Mouse (Mus musculus) hematopoietic stem cell, adult 5-6 weeks (primary cell): ENCODE results near the gene A830018L16Rik. TPM values are rescaled to one million over a fixed set of nuclear protein-coding genes. Genes with fewer than 3 reads are reported as not detected.
"Not testable (repeated sequence)": the region's sequence is repeated elsewhere in the genome, so short reads cannot be mapped to it uniquely, and the experiment has no call there.

Experiments
- ATAC-seq, 2 experiments: fragments of 125-278 bp in 1 of 2; replicated peaks in 1 of 2; 2 replicates each; pipeline ENCODE4 v1.8.0; 2016 to 2017; ENCODE audit warnings: inconsistent platforms in 2 of 2, mild to moderate bottlenecking in 2 of 2, moderate number of reproducible peaks in 2 of 2, low read depth in 1 of 2, moderate TSS enrichment in 1 of 2; ENCODE audit not compliant: low FRiP score in 2 of 2, poor library complexity in 2 of 2, severe bottlenecking in 2 of 2, insufficient read depth in 1 of 2, low TSS enrichment in 1 of 2
- total RNA-seq: library from RNA; stranded (forward); fragments of 172-1452, 232-1000 nt; gene quantifications from 2 replicates; pipeline ENCODE4 v1.2.3, GENCODE M21; 2017

Gene A830018L16Rik
- total RNA-seq, 1 experiment from 2014 or later, result not detected

DNA sequence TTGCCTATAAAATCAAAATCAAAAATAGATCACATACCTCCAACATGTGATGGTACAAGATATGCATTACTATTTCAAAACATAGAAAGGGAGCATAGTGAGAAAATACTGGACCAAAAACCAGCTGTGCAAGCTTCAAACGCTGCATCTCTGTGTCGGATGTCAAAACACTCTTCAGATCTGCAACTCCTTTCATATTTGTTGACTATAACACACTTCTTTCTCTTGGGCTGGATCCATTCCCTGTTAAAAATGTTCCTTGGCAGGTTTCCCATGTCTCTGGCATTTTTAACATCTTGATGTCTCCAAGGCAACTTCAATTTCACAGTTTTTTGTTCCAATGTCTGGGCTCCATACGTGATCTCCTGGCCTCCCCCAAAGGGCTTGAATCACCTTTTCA, 481.8 kb downstream of the A830018L16Rik start:
- ATAC-seq, result no peak

DNA sequence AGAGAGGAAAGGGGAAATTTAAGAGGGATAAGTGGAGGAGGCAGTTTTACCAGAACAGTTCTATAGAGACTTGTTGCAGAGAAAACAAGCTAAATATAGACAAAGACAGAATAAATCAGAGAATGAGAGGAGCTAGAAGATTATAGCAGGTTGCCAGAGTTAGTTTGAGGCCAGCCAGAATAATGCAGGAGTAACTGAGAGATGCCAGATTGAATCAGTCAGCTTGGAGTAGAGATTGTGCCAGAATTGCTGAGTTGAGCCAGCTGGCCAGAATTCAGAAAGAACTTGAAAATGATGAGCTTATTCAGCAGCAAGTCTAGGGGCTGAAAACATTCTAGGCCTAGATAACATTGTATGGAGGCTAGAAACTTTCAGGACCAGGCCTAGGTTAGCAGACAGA, 502.0 kb downstream of the A830018L16Rik start:
- ATAC-seq, result no peak

DNA sequence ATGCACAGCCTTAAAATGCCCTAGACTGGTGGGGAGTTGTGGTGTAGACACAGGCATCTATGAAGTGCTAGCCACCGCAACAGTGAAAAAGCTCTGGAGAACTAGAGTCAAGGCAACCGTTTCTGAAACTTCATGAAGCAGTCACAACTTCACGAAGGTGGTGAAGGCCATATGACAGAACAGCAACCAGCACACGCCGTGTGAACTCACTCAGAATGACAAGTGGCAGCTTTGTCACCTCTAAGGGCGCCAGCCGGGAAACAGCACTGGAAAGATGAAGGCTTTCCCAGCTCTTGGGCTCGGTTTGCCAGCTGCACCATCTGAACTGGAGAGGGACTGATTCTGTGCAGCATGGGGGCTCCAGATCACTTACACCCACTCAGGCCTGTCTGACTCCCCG, 523.1 kb downstream of the A830018L16Rik start:
- ATAC-seq, result no peak

DNA sequence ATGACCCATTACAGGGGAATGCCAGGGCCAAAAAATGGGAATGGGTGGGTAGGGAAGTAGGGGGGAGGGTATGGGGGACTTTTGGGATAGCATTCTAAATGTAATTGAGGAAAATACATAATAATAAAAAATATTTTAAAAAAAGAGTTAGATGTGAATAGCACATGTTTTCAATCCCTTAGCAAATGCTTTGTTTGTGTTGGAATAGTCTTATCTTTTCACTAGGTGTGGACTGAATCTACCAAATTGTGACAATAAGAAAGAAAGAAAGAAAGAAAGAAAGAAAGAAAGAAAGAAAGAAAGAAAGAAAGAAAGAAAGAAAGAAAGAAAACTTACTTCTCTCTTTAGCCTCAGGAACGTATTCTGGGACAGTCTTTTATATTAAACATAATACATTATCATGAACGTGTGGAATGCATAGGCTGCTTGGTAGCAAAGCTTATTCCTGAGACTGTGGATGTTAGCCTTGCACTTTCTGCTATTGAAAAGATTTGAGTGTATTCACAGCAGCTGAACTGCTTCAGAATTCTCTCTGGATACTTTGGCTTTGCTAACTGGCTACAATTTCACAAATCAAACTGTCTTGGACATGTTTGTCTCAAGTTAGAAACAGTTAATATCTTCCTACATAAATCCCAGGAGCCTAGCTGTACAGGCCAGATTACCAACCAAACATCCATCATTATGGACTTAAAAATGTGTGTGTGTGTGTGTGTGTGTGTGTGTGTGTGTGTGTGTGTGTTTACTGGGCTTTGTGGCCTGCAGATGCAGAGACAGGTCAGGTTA, 545.7 kb downstream of the A830018L16Rik start:
- no peak for ATAC-seq

DNA sequence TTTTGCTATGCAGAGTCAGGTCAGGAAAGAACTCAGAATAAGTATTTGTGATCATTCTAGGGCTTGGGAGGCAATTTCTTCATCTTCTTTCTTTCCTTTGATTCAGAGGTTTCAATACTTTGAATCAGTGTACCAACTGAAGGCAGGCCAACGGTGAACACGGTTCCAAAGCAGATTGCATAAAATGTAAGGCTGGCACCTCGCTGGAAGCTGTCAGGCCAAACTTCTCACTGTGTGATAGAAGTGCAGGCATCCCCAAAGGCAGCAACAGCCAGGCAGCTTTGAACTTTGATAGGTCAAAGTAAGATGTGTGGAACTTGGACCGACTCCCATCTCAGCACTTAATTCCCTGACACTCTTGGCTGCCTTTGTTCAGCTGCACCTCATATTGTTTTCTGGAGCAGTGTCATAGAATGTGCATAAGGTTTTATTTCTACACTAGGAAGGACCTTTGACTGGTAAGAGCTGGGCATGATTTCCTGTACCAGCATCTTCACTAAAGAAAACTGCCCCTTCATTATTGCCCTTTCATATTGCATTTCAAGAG, 568.8 kb downstream of the A830018L16Rik start:
- ATAC-seq, result no peak

DNA sequence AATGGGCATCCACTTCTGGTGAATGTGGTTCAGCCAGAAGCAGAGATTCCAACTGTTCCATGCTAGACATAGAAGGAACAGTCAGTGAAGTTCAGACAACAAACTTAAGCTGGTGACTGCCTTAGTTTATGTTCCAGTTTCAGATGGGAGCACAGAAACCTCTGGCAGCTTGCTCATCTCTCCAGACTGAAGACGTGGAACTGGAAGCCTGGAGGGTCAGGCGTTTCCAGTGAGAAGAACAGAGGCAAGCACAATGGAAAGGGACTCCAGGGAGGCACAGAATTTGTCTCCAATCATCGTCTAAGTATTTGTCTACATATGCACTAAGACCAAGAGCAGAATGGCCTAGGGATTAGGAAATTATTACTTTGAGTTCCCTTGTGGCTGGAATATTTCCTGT, 576.1 kb downstream of the A830018L16Rik start:
- no peak for ATAC-seq

DNA sequence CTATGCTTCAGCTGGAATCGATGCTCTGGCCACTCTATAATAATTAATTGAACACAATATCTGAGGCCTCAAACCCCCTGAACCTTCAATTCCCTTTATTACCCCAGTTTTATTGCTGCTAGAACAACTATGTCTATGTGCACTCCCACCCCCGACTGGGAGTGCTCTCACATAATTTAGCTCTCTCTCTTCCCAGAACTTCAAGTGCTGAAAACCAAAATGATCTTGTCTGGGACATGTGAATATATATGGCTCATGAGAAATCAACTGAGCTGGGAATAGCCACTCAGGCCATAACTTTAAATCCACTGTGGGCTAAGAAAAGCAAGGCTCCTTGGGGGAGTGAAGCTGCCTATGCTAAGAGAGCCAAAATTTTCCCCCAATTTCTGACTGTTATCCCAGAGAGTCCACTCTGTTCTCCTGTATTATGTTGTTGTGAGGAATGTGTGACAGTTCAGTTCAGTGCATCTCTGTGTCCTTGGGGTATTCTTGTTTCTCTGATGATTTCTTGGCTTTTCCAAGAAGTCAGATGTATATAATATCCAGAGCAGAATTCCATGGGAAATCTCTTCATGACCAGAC, 582.5 kb downstream of the A830018L16Rik start:
- ATAC-seq, result no peak

DNA sequence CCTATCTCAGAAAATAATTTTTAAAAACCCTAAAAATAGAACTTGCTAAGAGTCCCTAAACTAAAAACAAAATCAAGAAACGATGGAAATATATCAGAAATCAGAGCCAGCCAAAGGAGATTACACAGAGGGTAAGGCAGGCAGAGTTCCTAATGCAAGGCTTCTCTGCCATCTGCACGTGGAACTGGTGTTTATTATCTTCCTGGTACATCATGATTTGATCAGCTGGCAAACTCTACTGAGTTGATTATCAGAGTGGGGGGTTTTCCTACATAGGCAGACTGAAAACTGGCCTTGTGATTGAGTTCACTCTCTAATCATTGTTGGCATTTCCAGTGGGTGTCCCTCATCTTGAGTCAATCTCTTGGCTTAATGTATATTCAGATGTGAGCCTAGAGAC, 583.7 kb downstream of the A830018L16Rik start:
- ATAC-seq, result no peak

DNA sequence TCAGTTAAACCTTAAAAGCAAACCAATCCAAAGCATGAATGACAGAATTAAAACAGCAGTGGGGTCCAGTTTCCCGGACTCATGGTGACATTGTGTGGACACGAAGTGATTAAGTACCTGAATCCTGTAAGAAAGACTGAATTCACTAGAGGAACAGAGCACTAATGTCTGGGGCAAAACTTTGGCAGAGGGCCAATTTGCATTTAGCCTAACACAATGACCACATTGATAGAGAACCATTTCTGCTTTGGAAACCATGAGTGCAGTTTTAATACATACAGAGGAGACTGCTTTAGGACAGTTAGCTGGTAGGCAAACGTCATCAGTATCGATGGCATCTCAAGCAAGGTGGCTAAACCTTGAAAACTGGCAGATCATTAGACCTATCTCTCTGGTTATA, 586.7 kb downstream of the A830018L16Rik start:
- ATAC-seq, result no peak

DNA sequence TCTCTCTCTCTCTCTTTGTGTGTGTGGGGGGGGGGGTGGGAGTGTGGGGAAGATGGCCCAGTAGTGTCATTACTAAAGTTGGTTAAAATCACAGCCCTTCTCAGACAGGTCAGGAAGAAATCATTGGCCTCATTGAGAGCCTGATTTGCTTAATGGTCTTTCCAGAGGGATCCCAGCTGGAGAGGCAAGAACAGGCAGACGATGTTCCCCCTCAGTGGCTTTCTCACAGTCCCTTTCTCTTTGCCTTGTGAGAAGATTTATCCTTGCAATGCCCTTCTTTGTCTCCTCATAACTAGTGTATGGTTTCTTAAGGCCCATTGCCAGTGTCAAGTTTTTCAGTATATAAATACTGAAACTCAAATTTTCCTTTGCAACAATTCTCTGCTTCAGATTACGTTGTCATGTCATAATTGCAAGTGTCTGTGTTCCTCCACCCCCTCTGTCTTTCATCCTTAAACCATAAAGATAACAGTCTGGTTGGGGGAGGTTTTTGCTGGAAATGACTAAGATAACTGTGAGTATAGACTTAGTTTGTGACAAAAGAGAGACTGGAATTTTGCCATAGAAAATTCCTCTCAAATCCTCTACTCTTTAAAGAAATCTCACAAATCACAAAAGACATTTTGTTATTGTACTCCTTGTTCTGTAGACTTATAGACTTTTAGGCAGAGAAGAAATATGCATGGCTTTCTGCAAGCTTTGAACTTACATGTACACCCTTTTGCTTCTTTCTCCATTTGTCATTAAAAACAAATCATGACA, 595.1 kb downstream of the A830018L16Rik start:
- no peak for ATAC-seq

DNA sequence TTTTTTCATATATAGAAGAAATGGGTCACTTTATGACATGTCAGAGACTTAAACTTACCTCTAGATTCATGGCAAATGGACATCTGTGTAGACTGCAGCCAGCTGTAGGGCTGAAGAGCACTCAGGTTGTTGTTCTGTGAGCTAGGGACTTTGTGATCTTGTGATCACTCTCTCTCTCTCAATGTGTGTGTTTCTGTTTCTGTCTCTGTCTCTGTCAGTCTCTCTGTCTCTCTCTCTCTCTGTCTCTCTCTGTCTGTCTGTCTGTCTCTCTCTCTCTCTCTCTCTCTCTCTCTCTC, 595.6 kb downstream of the A830018L16Rik start:
- no peak for ATAC-seq

DNA sequence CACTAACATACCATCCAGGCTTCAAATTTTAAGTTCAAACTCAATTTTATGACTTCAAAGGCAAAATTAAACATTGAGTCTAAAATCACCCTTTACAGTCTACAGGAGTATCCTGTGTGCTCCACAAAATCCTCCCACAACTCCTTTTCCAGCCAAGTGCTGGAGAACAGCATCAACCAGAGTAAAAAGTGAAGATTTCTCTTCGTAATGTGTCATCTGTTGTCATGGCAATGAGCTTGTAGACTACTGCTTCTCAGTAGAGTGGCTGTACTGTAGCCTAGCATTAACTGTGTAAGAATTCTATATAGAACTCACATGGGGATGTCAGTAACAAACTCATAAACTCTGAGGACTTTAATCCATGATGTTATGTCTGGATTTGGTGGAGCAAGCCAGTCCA, 596.7 kb downstream of the A830018L16Rik start:
- no peak for ATAC-seq

DNA sequence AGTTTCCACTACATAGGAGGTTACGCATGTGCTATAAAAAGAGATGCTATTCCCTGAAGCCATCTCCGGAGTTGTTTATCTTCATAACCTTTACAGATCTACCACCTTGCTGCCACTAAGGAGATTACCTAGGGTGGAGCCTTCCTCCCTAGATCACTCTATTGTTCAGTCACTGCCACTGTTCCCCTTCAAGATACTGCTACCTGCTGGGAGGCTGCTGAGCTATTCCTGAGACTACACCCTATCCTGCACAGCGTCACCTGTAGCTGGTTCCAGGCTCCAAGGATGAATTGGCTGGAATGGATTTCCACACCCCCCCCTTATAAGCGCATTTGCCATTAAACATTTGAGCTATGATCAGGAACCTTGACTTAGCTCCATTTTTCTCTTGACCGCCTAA, 606.7 kb downstream of the A830018L16Rik start:
- ATAC-seq, result not testable (repeated sequence)
